Mouse (Mus musculus) urinary bladder, adult 2 months (tissue): Measurements from ENCODE around the gene Ctsl. TPM values are rescaled to one million over a fixed set of nuclear protein-coding genes. Genes with fewer than 3 reads are reported as not detected.

Source experiments
- DNase-seq: peaks from one replicate; pipeline ENCODE4 v3.0.0; 2022; ENCODE audit warnings: low spot score
- polyA plus RNA-seq: library from polyadenylated mRNA; depleted of rRNA; stranded (reverse); fragments of >200 nt; gene quantifications from 2 replicates; pipeline ENCODE4 v1.2.3, GENCODE M21; 2012; rRNA removed

Ctsl gene
- 265 and 306 TPM in 2 replicates for polyA plus RNA-seq

GRCm38 (mm10) chr13:64370173-64370940 lies at the start of gene Ctsl:
TSS of gene Ctsl (minus strand) at chr13:64370890.
- DNase-seq = peak; percentile 94

DNA sequence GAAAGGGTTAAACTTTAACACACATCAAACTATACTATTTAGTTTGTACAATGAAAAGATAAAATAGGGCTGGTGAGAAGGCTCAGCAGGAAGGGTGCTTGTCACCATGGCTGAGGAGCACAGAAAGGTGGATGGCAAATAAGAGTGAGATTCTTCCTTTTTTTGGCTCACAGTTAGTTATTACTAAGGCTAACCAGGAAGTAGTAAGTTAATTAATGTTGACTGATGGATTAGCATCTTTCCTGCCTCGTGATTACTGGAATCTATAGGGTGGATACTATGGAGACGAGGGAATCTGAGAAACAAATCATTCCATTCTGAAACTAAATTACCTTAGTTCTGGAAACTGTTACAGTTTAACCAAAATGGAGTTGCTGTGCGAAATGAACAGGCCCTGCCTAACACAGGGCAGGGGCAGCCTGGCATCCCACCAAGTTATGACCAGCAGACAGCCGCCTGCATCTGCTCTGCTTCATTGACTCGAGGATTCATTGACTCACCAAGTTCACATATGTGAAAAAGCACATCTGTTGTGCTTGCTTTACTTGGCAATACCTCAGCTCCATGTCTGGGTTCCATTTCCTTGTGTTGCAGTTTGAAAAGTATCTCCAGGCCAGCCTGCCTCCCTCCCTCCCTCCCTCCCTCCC lies 46.4 kb upstream of the Ctsl start:
- no peak for DNase-seq

GRCm38 (mm10) chr13:64415659-64416058 lies 45.0 kb upstream of the Ctsl start:
- DNase-seq = no peak

GRCm38 (mm10) chr13:64412752-64413257 lies 42.1 kb upstream of the Ctsl start:
- DNase-seq = no peak

GRCm38 (mm10) chr13:64411282-64411681 lies 40.6 kb upstream of the Ctsl start:
- no peak for DNase-seq

DNA sequence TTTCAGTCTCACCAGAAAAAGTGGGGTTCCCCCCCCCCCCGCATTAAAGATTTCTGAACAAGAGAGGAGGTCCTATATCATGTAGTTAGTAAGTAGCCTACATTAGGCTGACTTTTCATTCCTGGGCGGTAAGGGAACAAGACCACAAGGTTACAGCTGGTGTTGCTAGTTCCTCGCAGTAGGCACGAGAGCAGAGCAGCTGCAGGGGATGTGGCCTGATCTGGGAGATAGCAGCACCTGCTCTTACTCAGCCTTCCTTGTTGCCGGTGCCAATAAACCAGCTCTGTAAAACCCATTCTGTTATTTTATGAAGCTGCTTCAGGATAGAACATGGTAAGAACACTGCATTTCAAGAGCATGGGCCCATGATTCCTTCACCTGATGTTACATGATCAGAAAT lies 39.9 kb upstream of the Ctsl start:
- DNase-seq = no peak

- no peak for DNase-seq
Measured at GRCm38 (mm10) chr13:64407992-64408391, 37.3 kb upstream of the Ctsl start.

DNA sequence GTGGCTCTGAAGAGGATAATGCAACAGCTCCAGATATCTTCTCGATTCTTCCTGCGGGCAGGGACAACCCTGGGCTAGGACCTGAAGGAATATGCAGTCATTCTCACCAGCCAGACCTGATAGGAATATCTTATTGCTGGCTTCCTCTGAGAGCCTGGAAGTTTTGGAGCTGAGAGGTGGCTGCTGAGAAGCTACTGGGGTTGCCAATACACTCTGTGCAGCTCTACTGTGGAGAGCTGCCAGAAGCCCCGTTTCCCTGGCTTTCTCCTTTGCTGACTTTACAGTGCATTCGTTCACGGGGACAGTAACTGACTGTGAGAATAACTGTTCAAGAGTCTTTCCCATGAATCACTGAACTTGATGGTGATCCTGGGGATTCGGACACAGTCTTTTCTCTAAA lies 34.9 kb upstream of the Ctsl start:
- DNase-seq = no peak

DNA sequence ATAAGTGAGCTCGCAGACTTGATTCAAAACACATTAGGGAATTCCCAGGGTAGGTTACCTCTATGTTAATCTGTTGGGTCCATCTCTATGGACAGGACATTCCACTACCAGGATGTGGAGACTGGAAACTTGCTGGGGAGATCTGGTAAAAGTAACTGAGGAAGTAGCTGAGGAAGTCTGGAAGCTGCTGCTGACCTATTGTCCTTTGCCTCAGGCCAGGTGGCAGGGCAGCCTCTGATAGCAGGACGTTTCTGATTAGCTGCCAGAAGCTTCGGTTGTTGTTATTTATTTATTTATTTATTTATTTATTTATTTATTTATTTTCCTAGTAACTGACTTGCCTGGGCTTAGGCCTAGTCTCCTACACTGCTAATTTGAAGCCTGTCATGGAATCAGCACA lies 32.8 kb upstream of the Ctsl start:
- DNase-seq = no peak

DNA sequence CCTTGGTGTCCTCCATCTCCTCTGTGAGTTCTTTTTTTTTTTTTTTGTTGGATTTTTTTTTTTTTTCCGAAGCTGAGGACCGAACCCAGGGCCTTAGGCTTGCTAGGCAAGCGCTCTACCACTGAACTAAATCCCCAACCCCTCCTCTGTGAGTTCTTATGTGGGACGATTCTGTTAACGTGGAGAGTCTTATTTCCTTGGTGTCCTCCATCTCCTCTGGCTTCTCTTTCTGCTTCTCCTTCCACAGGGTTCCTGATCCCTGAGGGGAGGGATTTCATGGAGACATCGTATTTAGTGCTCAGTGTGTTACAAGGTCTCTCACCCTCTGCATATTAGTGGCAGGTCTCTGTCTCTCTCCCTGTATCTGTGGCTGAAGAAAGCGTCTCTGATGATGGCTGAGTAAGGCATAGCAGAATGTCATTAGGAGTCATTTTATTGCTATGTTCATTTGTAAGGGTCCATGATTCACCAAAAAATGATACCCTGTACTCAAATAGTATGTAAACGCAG lies 32.3 kb upstream of the Ctsl start:
- no peak for DNase-seq

- DNase-seq = no peak
Measured at GRCm38 (mm10) chr13:64402504-64402949, 31.8 kb upstream of the Ctsl start.

GRCm38 (mm10) chr13:64402006-64402405 lies 31.3 kb upstream of the Ctsl start:
- no peak for DNase-seq

GRCm38 (mm10) chr13:64400801-64401361 lies 30.2 kb upstream of the Ctsl start:
- DNase-seq = no peak

- no peak for DNase-seq
Measured at GRCm38 (mm10) chr13:64399906-64400305, 29.2 kb upstream of the Ctsl start.

DNA sequence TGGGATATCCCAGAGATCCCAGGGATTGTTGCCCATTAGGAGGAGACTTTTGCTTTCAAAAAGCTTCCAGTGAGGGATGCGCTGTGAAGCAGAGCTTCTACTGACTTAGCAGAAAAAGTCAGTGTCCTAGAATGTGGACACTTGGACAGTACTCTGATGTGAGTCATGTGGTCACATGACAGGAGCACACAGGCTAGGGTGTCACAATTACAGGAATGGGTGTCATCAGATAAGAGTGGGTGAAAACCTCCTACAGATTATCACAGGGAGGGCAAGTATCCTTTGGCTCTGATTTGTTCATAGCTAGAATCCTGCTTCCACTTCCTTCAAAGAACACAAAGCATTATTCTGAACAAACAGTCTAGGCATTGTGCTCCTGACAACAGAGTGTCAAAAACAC lies 27.4 kb upstream of the Ctsl start:
- DNase-seq = no peak

DNA sequence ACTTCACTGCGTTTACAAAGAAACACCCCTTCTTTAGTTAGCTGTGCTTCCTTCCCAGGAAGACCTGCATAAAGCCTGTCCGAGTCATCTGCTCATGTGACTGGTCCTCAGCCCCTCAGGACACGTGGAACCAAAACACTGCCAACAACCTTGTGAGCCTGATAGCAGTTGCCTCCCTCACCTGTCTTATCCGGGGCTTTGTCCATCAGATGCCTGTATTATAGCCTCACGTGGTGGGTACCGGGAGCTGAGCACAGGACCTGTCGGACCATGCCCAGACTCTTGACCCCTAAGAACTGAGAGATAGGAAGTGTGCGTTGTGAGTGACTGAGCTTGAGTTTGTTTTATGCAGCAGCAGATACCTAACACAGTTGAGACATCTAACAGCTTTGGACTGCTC lies 26.3 kb upstream of the Ctsl start:
- DNase-seq = no peak

GRCm38 (mm10) chr13:64388415-64388814 lies 17.7 kb upstream of the Ctsl start:
- no peak for DNase-seq

- DNase-seq = no peak
Measured at GRCm38 (mm10) chr13:64386048-64386447, 15.4 kb upstream of the Ctsl start.

GRCm38 (mm10) chr13:64384937-64385336 lies 14.2 kb upstream of the Ctsl start:
- no peak for DNase-seq

GRCm38 (mm10) chr13:64380251-64380650 lies 9.6 kb upstream of the Ctsl start:
- no peak for DNase-seq

GRCm38 (mm10) chr13:64378601-64379000 lies 7.9 kb upstream of the Ctsl start:
- DNase-seq = no peak

DNA sequence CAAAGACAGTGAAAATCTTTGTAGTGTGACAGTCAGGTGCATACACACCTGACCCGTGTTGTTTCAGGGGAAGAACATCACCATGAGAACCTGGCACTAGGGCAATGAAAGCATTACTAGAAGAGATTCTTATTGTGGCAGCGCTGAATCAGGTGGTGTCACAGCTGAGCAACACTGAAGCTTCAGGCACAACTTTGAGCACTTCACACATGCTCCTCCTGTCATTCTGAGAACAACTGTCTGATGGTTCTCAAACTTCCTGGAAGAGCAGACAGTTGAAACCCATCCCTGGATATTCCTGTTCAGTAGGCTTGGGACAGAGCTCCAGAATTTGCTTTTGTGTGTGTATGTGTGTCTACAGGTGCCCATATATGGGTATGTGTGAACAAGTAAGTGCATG lies 5.8 kb upstream of the Ctsl start:
- DNase-seq = no peak

DNA sequence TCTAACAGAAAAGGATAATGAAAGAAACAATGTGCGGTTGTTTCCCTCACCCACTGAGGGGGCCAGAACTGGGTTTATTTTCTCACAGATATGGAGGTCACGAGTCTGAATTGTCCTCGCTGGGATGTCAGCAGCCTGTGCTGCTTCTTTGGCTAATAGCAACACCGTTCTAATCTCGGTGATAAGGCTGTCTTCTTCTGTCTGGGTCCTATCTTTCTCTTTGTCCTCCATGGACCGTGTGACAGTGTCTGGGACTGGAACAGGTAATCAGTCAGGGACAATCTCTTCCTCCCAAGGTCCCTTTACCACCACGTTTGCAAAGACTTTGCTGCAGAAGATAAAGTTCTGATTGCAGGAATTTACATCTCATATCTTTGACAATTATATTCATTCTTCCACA lies 4.5 kb upstream of the Ctsl start:
- DNase-seq = no peak
